Mouse (Mus musculus): ENCODE results near the gene Tead1. TPM values are rescaled to one million over a fixed set of nuclear protein-coding genes. Genes with fewer than 3 reads are reported as not detected.

Tead1 gene
- polyA plus RNA-seq, 1 experiment from 2014 or later, result 36.2 TPM

- 40% methylated on average over 5 of the region's 5 CpGs for WGBS
- H3K9me3 ChIP-seq (ENCODE audit: control insufficient read depth, low read depth, low read length), result no peaks in the 10 kb centered on the region
- peaks cover 29% of the 10 kb centered on the region for H3K4me1 ChIP-seq (ENCODE audit: control insufficient read depth, insufficient read depth, low read length)
- no peak overlapping the region for H3K9ac ChIP-seq (replicated peaks; ENCODE audit: low read depth, low read length)
- peaks cover 7% of the 10 kb centered on the region for H3K36me3 ChIP-seq (ENCODE audit: control insufficient read depth, insufficient read depth, low read length)
- no peaks in the 10 kb centered on the region for H3K27me3 ChIP-seq (ENCODE audit: control insufficient read depth, insufficient read depth, low read length)
- no peak overlapping the region for H3K4me2 ChIP-seq (replicated peaks; ENCODE audit: low read depth, low read length)
- no peak overlapping the region for H3K27ac ChIP-seq (ENCODE audit: low read length)
- no peak overlapping the region for H3K4me3 ChIP-seq (ENCODE audit: low read depth, low read length)
- ATAC-seq (ENCODE audit: insufficient number of reproducible peaks, insufficient read depth, low FRiP score, low read depth), result no peak
Observed at GRCm38 (mm10) chr7:112854516-112854915, 175.4 kb downstream of the Tead1 start.

- Histone ChIP-seq H3K36me3 (ENCODE audit: control insufficient read depth, insufficient read depth, low read length) (peaks cover 7% of the 10 kb centered on the region), H3K4me2 (replicated peaks; ENCODE audit: low read depth, low read length) (no peak overlapping the region), H3K9me3 (ENCODE audit: control insufficient read depth, low read depth, low read length) (no peaks in the 10 kb centered on the region), H3K4me1 (ENCODE audit: control insufficient read depth, insufficient read depth, low read length) (peaks cover 29% of the 10 kb centered on the region), H3K27me3 (ENCODE audit: control insufficient read depth, insufficient read depth, low read length) (no peaks in the 10 kb centered on the region), H3K4me3 (ENCODE audit: low read depth, low read length) (no peak overlapping the region), H3K9ac (replicated peaks; ENCODE audit: low read depth, low read length) (no peak overlapping the region), H3K27ac (ENCODE audit: low read length) (no peak overlapping the region)
- ATAC-seq (ENCODE audit: insufficient number of reproducible peaks, insufficient read depth, low FRiP score, low read depth), result no peak
- 70% methylated on average over 6 of the region's 6 CpGs for WGBS
Observed at GRCm38 (mm10) chr7:112855419-112855818, 176.3 kb downstream of the Tead1 start.

DNA sequence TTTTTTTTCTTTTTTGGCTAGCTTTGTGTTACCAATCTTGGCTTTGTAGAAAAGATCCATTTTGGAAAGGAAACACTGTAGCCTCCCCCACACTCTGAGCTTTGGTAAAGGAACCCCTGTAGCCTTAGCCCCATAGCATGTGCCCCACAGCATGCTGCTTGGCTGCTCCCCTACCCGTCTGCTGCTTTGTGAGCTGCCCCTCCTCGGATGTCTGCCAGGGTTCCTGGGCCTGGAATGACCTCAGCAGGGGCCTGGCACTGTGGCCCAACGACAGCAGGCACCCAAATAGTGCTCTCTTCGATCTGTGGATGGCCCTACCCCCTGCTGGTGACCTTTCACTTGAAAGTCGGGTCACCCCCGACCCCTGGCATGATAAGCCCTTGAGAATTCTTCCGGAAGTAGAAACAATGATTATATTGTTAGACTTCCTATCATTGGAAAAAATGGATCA lies 177.0 kb downstream of the Tead1 start:
- H3K9ac ChIP-seq (replicated peaks; ENCODE audit: low read depth, low read length), result no peak overlapping the region
- 44% methylated on average over 7 of the region's 7 CpGs for WGBS
- peaks cover 7% of the 10 kb centered on the region for H3K36me3 ChIP-seq (ENCODE audit: control insufficient read depth, insufficient read depth, low read length)
- H3K4me1 ChIP-seq (ENCODE audit: control insufficient read depth, insufficient read depth, low read length), result peaks cover 27% of the 10 kb centered on the region
- no peak; the same call in 1 of the 2 replicates for ATAC-seq (ENCODE audit: insufficient number of reproducible peaks, insufficient read depth, low FRiP score, low read depth)
- H3K4me2 ChIP-seq (replicated peaks; ENCODE audit: low read depth, low read length), result no peak overlapping the region
- no peaks in the 10 kb centered on the region for H3K9me3 ChIP-seq (ENCODE audit: control insufficient read depth, low read depth, low read length)
- H3K27ac ChIP-seq (ENCODE audit: low read length), result no peak overlapping the region
- no peak overlapping the region for H3K4me3 ChIP-seq (ENCODE audit: low read depth, low read length)
- H3K27me3 ChIP-seq (ENCODE audit: control insufficient read depth, insufficient read depth, low read length), result no peaks in the 10 kb centered on the region

GRCm38 (mm10) chr7:112856583-112856982 lies 177.5 kb downstream of the Tead1 start:
- no peak overlapping the region for H3K27ac ChIP-seq (ENCODE audit: low read length)
- H3K4me2 ChIP-seq (replicated peaks; ENCODE audit: low read depth, low read length), result no peak overlapping the region
- no peaks in the 10 kb centered on the region for H3K27me3 ChIP-seq (ENCODE audit: control insufficient read depth, insufficient read depth, low read length)
- H3K9ac ChIP-seq (replicated peaks; ENCODE audit: low read depth, low read length), result no peak overlapping the region
- H3K4me3 ChIP-seq (ENCODE audit: low read depth, low read length), result no peak overlapping the region
- peaks cover 11% of the 10 kb centered on the region for H3K36me3 ChIP-seq (ENCODE audit: control insufficient read depth, insufficient read depth, low read length)
- H3K4me1 ChIP-seq (ENCODE audit: control insufficient read depth, insufficient read depth, low read length), result peaks cover 23% of the 10 kb centered on the region
- 83% methylated on average over 10 of the region's 10 CpGs for WGBS
- no peaks in the 10 kb centered on the region for H3K9me3 ChIP-seq (ENCODE audit: control insufficient read depth, low read depth, low read length)
- ATAC-seq (ENCODE audit: insufficient number of reproducible peaks, insufficient read depth, low FRiP score, low read depth), result no peak

GRCm38 (mm10) chr7:112859887-112860286 lies 180.8 kb downstream of the Tead1 start:
- H3K27ac ChIP-seq (ENCODE audit: low read length), result no peak overlapping the region
- no peak for ATAC-seq (ENCODE audit: insufficient number of reproducible peaks, insufficient read depth, low FRiP score, low read depth)
- H3K4me3 ChIP-seq (ENCODE audit: low read depth, low read length), result no peak overlapping the region
- H3K4me2 ChIP-seq (replicated peaks; ENCODE audit: low read depth, low read length), result no peak overlapping the region
- H3K4me1 ChIP-seq (ENCODE audit: control insufficient read depth, insufficient read depth, low read length), result peaks cover 6% of the 10 kb centered on the region; the same call in 1 of the 2 replicates
- H3K9ac ChIP-seq (replicated peaks; ENCODE audit: low read depth, low read length), result no peak overlapping the region
- H3K9me3 ChIP-seq (ENCODE audit: control insufficient read depth, low read depth, low read length), result no peaks in the 10 kb centered on the region
- H3K27me3 ChIP-seq (ENCODE audit: control insufficient read depth, insufficient read depth, low read length), result no peaks in the 10 kb centered on the region
- 84% methylated on average over 6 of the region's 6 CpGs for WGBS
- H3K36me3 ChIP-seq (ENCODE audit: control insufficient read depth, insufficient read depth, low read length), result peaks cover 20% of the 10 kb centered on the region

DNA sequence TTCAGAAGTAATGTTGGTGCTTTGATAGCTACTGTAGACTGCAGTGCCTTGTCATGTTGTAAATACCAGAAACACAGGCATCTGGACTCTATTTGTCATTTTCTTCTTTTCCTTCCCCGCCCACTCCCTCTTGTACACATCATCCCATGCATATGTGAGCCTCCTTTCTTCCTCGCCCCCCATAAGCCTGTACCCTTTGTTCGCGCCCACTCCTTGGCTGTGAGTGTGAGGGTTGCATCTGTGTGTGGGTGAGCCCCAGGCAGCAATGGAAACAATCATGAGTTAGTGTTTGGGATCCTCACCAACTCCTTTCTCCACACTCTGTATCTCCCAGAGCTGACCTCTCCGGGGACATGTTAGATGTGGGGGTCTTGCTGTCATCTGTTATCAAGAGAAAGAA lies 183.0 kb downstream of the Tead1 start:
- H3K27ac ChIP-seq (ENCODE audit: low read length), result no peak overlapping the region
- ATAC-seq (ENCODE audit: insufficient number of reproducible peaks, insufficient read depth, low FRiP score, low read depth), result no peak
- H3K27me3 ChIP-seq (ENCODE audit: control insufficient read depth, insufficient read depth, low read length), result no peaks in the 10 kb centered on the region
- no peaks in the 10 kb centered on the region for H3K9me3 ChIP-seq (ENCODE audit: control insufficient read depth, low read depth, low read length)
- H3K4me1 ChIP-seq (ENCODE audit: control insufficient read depth, insufficient read depth, low read length), result no peaks in the 10 kb centered on the region
- 92% methylated on average over 5 of the region's 5 CpGs for WGBS
- peaks cover 20% of the 10 kb centered on the region for H3K36me3 ChIP-seq (ENCODE audit: control insufficient read depth, insufficient read depth, low read length)
- no peak overlapping the region for H3K4me3 ChIP-seq (ENCODE audit: low read depth, low read length)
- no peak overlapping the region for H3K4me2 ChIP-seq (replicated peaks; ENCODE audit: low read depth, low read length)
- H3K9ac ChIP-seq (replicated peaks; ENCODE audit: low read depth, low read length), result no peak overlapping the region

DNA sequence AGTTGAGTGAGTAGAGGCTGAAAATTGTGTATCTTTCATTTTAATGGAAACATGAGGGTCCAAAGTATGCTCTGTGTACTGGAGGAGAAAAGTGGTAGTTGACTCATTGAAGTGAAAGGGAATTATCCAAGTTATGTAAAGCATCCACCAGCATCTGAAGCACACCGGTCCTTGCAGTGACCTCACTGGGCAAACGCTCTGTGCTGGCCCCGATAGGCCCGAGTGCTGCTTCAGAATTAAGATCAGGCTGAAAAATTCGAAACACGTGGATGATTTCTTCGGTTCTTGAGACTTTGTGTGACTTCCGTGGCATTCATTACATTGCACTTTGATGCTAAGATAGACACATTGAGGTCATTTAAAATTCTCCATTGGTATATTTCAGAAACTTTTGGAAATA lies 185.1 kb downstream of the Tead1 start:
- no peak for ATAC-seq (ENCODE audit: insufficient number of reproducible peaks, insufficient read depth, low FRiP score, low read depth)
- Histone ChIP-seq H3K36me3 (ENCODE audit: control insufficient read depth, insufficient read depth, low read length) (peaks cover 13% of the 10 kb centered on the region), H3K4me2 (replicated peaks; ENCODE audit: low read depth, low read length) (no peak overlapping the region), H3K27me3 (ENCODE audit: control insufficient read depth, insufficient read depth, low read length) (no peaks in the 10 kb centered on the region), H3K4me3 (ENCODE audit: low read depth, low read length) (no peak overlapping the region), H3K9ac (replicated peaks; ENCODE audit: low read depth, low read length) (no peak overlapping the region), H3K4me1 (ENCODE audit: control insufficient read depth, insufficient read depth, low read length) (no peaks in the 10 kb centered on the region; the same call in 1 of the 2 replicates), H3K9me3 (ENCODE audit: control insufficient read depth, low read depth, low read length) (no peaks in the 10 kb centered on the region), H3K27ac (ENCODE audit: low read length) (no peak overlapping the region)
- 92% methylated on average over 8 of the region's 8 CpGs for WGBS

DNA sequence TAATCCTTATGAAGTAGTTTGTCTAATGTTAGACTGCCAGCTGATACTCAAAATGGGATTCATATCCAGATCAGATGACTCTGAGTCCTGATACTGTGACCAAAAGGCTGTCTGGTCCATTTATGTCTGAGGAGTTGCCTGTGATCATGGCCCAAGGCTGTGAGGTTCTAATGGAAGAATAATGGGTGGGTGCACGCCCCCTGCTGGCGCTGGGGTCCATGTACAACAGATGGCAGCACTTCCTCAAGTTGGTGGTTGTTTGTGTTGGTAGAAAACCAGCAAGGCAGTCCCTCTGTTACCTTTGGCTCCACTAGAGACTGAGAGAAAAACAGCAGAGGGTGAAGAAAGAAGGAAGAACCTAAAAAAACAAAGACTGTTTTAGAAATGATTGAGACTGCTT lies 186.6 kb downstream of the Tead1 start:
- 21% methylated on average over 2 of the region's 2 CpGs for WGBS
- H3K27me3 ChIP-seq (ENCODE audit: control insufficient read depth, insufficient read depth, low read length), result no peaks in the 10 kb centered on the region

More for the DNA sequence above, 186.6 kb downstream of the Tead1 start:
- peaks cover 20% of the 10 kb centered on the region for H3K36me3 ChIP-seq (ENCODE audit: control insufficient read depth, insufficient read depth, low read length)
- H3K9ac ChIP-seq (replicated peaks; ENCODE audit: low read depth, low read length), result no peak overlapping the region
- no peaks in the 10 kb centered on the region for H3K9me3 ChIP-seq (ENCODE audit: control insufficient read depth, low read depth, low read length)
- H3K27ac ChIP-seq (ENCODE audit: low read length), result no peak overlapping the region
- ATAC-seq (ENCODE audit: insufficient number of reproducible peaks, insufficient read depth, low FRiP score, low read depth), result no peak
- no peak overlapping the region for H3K4me3 ChIP-seq (ENCODE audit: low read depth, low read length)
- no peaks in the 10 kb centered on the region; the same call in 1 of the 2 replicates for H3K4me1 ChIP-seq (ENCODE audit: control insufficient read depth, insufficient read depth, low read length)
- H3K4me2 ChIP-seq (replicated peaks; ENCODE audit: low read depth, low read length), result no peak overlapping the region

All from stomach, embryonic 14.5 days (tissue).